Mouse (Mus musculus) midbrain, embryonic 14.5 days (tissue): ENCODE results near the gene Akr1c18. TPM values are rescaled to one million over a fixed set of nuclear protein-coding genes. Genes with fewer than 3 reads are reported as not detected.
"Not testable (repeated sequence)": the region's sequence is repeated elsewhere in the genome, so short reads cannot be mapped to it uniquely, and the experiment has no call there.

Experiments used
- ATAC-seq: fragments of 200-750 bp; cut with Nextera tagmentation; 2 replicates; pipeline ENCODE4 v1.8.0; 2017; ENCODE audit warnings: moderate number of reproducible peaks, moderate library complexity; ENCODE audit not compliant: low FRiP score, low TSS enrichment
- DNase-seq: peaks from one replicate; pipeline ENCODE4 v3.0.0-alpha.2; 2015
- H3K27ac ChIP-seq: fragments of 300-500 bp; sonication (generic); replicated peaks from 2 replicates; pipeline ENCODE4 v1.5.1; 2014; ENCODE audit warnings: mild to moderate bottlenecking, low read depth, low read length, moderate library complexity
- H3K27me3 ChIP-seq: fragments of 300-500 bp; sonication (generic); 2 replicates; pipeline ENCODE4 v1.6.1; 2014; ENCODE audit warnings: low read length, control low read depth, mixed read lengths; ENCODE audit not compliant: control insufficient read depth, insufficient read depth
- H3K36me3 ChIP-seq: fragments of 300-500 bp; sonication (generic); 2 replicates; pipeline ENCODE4 v1.6.1; 2014; ENCODE audit warnings: low read length, control low read depth; ENCODE audit not compliant: control insufficient read depth, insufficient read depth
- H3K4me1 ChIP-seq: fragments of 300-500 bp; sonication (generic); 2 replicates; pipeline ENCODE4 v1.6.1; 2014; ENCODE audit warnings: mild to moderate bottlenecking, antibody characterized with exemption, low read length, control low read depth; ENCODE audit not compliant: control insufficient read depth, insufficient read depth
- H3K4me2 ChIP-seq: fragments of 300-500 bp; sonication (generic); 2 replicates; pipeline ENCODE4 v1.6.1; 2014; ENCODE audit warnings: mild to moderate bottlenecking, low read length, moderate library complexity
- H3K4me3 ChIP-seq: fragments of 300-500 bp; sonication (generic); replicated peaks from 2 replicates; pipeline ENCODE4 v1.5.1; 2014; ENCODE audit warnings: low read depth, low read length
- H3K9ac ChIP-seq: fragments of 300-500 bp; sonication (generic); replicated peaks from 2 replicates; pipeline ENCODE4 v1.6.1; 2014; ENCODE audit warnings: mild to moderate bottlenecking, low read length, moderate library complexity
- H3K9me3 ChIP-seq: fragments of 300-500 bp; sonication (generic); 2 replicates; pipeline ENCODE4 v1.6.1; 2016; ENCODE audit warnings: low read length, control low read depth, mixed read lengths; ENCODE audit not compliant: control insufficient read depth
- WGBS: fragments of 180-500 bp; shearing (Covaris S2); extraction: QIAGEN DNeasy Blood & Tissue Kit; methylation state at CpG from one replicate; pipeline ENCODE4 v1.1.7; 2014; 5-methylcytosine and 5-hydroxymethylcytosine counted together
- polyA plus RNA-seq: library from polyadenylated mRNA; unstranded; fragments of >200 nt; fragmentation: Nextera tagmentation; extraction: Ambion mirVana; gene quantifications from 2 replicates; pipeline ENCODE4 v1.2.1, GENCODE M21; 2014

The Akr1c18 gene
- not detected in 2 replicates for polyA plus RNA-seq

- Histone ChIP-seq H3K36me3 (no peaks in the 10 kb centered on the region), H3K4me3 (no peak within 1 kb of the TSS), H3K27ac (no peak within 1 kb of the TSS), H3K4me2 (no peak within 1 kb of the TSS), H3K9ac (no peak within 1 kb of the TSS), H3K9me3 (no peaks in the 10 kb centered on the region), H3K4me1 (no peaks in the 10 kb centered on the region), H3K27me3 (no peaks in the 10 kb centered on the region)
- 73% methylated on average over 5 of the region's 5 CpGs for WGBS
- ATAC-seq (no peak), DNase-seq (no peak)
Observed at GRCm38 (mm10) chr13:4150518-4150917, at the start of gene Akr1c18. Gene Akr1c18 (minus strand): TSS chr13:4150654.

GRCm38 (mm10) chr13:4192511-4192910, 42.1 kb upstream of the Akr1c18 start:
- 79% methylated on average over 3 of the region's 3 CpGs for WGBS

GRCm38 (mm10) chr13:4190904-4191303, 40.5 kb upstream of the Akr1c18 start, which contains the start of gene Akr1c13:
Gene Akr1c13 (plus strand): TSS chr13:4191150.
- no peak for DNase-seq
- H3K9me3 ChIP-seq = no peaks in the 10 kb centered on the region
- H3K4me1 ChIP-seq = no peaks in the 10 kb centered on the region
- no peak within 1 kb of the TSS for H3K4me3 ChIP-seq
- H3K4me2 ChIP-seq = no peak within 1 kb of the TSS
- ATAC-seq = no peak
- no peaks in the 10 kb centered on the region for H3K36me3 ChIP-seq
- no peak within 1 kb of the TSS for H3K9ac ChIP-seq
- WGBS = 86% methylated on average over 3 of the region's 3 CpGs
- H3K27me3 ChIP-seq = no peaks in the 10 kb centered on the region
- H3K27ac ChIP-seq = no peak within 1 kb of the TSS

More at GRCm38 (mm10) chr13:4192511-4192910, 42.1 kb upstream of the Akr1c18 start:
- ATAC-seq = no peak
- Histone ChIP-seq H3K4me1 (no peaks in the 10 kb centered on the region), H3K27me3 (no peaks in the 10 kb centered on the region), H3K4me2 (no peak overlapping the region), H3K4me3 (no peak overlapping the region), H3K9ac (no peak overlapping the region), H3K9me3 (no peaks in the 10 kb centered on the region), H3K27ac (no peak overlapping the region), H3K36me3 (no peaks in the 10 kb centered on the region)
- no peak for DNase-seq

GRCm38 (mm10) chr13:4188174-4188573, 37.7 kb upstream of the Akr1c18 start:
- Histone ChIP-seq H3K4me3 (no peak overlapping the region), H3K9me3 (no peaks in the 10 kb centered on the region), H3K9ac (no peak overlapping the region), H3K4me2 (no peak overlapping the region), H3K4me1 (no peaks in the 10 kb centered on the region), H3K27ac (no peak overlapping the region), H3K27me3 (no peaks in the 10 kb centered on the region), H3K36me3 (no peaks in the 10 kb centered on the region)
- no peak for ATAC-seq
- peak; percentile 42 for DNase-seq
- WGBS = 90% methylated on average over 2 of the region's 2 CpGs

GRCm38 (mm10) chr13:4186641-4187411, 36.4 kb upstream of the Akr1c18 start:
- H3K27ac ChIP-seq, H3K9me3 ChIP-seq, H3K4me3 ChIP-seq, H3K4me2 ChIP-seq, ATAC-seq, H3K27me3 ChIP-seq, H3K9ac ChIP-seq, H3K4me1 ChIP-seq, H3K36me3 ChIP-seq: not testable (repeated sequence)
- DNase-seq = peak; percentile 13
- 85% methylated on average over 7 of the region's 7 CpGs for WGBS

GRCm38 (mm10) chr13:4183116-4183515, 32.7 kb upstream of the Akr1c18 start:
- no peaks in the 10 kb centered on the region for H3K36me3 ChIP-seq
- ATAC-seq = no peak
- no peaks in the 10 kb centered on the region for H3K4me1 ChIP-seq
- H3K27me3 ChIP-seq = no peaks in the 10 kb centered on the region
- H3K4me3 ChIP-seq = no peak overlapping the region
- no peaks in the 10 kb centered on the region for H3K9me3 ChIP-seq
- no peak for DNase-seq
- no peak overlapping the region for H3K4me2 ChIP-seq
- WGBS = 73% methylated on average over 9 of the region's 9 CpGs
- H3K27ac ChIP-seq = no peak overlapping the region
- H3K9ac ChIP-seq = no peak overlapping the region

- ATAC-seq, H3K9ac ChIP-seq, DNase-seq, H3K4me3 ChIP-seq, H3K27ac ChIP-seq, H3K36me3 ChIP-seq, H3K9me3 ChIP-seq, H3K4me1 ChIP-seq, H3K27me3 ChIP-seq, H3K4me2 ChIP-seq: not testable (repeated sequence)
- WGBS = 86% methylated on average over 4 of the region's 4 CpGs
Observed at GRCm38 (mm10) chr13:4181321-4181720, 30.9 kb upstream of the Akr1c18 start.

- no peaks in the 10 kb centered on the region for H3K27me3 ChIP-seq
- no peak overlapping the region for H3K27ac ChIP-seq
- no peak overlapping the region for H3K9ac ChIP-seq
- WGBS = 89% methylated on average over 2 of the region's 2 CpGs
- no peaks in the 10 kb centered on the region for H3K4me1 ChIP-seq
- H3K9me3 ChIP-seq = no peaks in the 10 kb centered on the region
- no peaks in the 10 kb centered on the region for H3K36me3 ChIP-seq
- H3K4me2 ChIP-seq = no peak overlapping the region
- DNase-seq (no peak), ATAC-seq (no peak)
- H3K4me3 ChIP-seq = no peak overlapping the region
Observed at GRCm38 (mm10) chr13:4172978-4173377, 22.5 kb upstream of the Akr1c18 start.

GRCm38 (mm10) chr13:4168006-4168405, 17.6 kb upstream of the Akr1c18 start:
- H3K27me3 ChIP-seq = no peaks in the 10 kb centered on the region
- H3K4me1 ChIP-seq = no peaks in the 10 kb centered on the region
- no peak overlapping the region for H3K9ac ChIP-seq
- no peak overlapping the region for H3K4me2 ChIP-seq
- no peaks in the 10 kb centered on the region for H3K36me3 ChIP-seq
- 45% methylated on average over 1 of the region's 1 CpGs for WGBS
- DNase-seq (no peak), ATAC-seq (no peak)
- no peak overlapping the region for H3K27ac ChIP-seq
- no peaks in the 10 kb centered on the region for H3K9me3 ChIP-seq
- H3K4me3 ChIP-seq = no peak overlapping the region
